Mouse (Mus musculus) urinary bladder, postnatal 25 days (tissue): ENCODE results near the gene Odaph.
"Not testable (repeated sequence)": the region's sequence is repeated elsewhere in the genome, so short reads cannot be mapped to it uniquely, and the experiment has no call there.

ENCODE experiments used
- DNase-seq: peaks from one replicate; pipeline ENCODE4 v3.0.0; 2022; ENCODE audit warnings: low spot score

The Odaph gene

DNA sequence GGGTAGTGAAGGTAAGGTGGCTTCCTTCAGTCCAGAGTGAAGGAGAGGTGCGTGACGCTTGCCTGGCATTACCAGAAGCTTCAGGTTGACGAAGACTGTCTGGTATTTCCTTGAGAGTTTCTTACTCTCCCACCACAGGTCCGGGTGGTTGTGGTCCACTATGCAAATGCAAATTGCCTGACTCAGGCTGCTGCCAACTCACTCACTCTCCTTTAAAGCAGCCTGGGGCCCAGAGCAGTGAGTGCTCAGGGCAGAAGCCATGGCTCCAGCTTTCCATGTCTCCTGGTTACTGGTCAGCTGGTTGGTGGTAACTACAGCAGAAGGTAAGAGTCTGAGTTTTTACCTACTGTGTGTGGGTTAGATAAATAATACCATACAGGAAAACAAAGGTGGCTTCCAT is at the start of gene Odaph:
Gene Odaph, plus strand, starts transcription at position 240 of the 400 bp plus-strand sequence.
- no peak for DNase-seq

- not testable (repeated sequence) for DNase-seq
Measured at GRCm38 (mm10) chr5:91945609-91946008, 41.7 kb upstream of the Odaph start.

GRCm38 (mm10) chr5:91947008-91947407 is 40.3 kb upstream of the Odaph start:
- no peak for DNase-seq

DNA sequence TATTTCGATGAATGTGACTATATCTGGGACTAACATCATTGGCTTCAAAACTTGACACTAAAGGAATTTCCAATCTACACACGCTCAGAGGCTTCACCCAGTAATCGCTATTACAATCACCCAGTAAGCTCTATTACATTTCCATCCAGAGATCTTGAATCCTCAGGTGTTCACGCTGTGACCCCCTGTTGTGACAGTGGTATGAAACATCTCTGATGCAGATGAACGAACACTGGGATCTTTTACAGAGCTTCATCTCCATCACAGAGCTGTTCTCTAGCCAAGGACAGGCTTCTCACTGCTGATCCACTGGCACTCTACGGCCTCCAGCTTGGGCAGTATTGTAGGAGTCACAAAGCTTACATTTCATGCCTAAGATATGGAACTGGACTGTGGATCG is 37.8 kb upstream of the Odaph start:
- no peak for DNase-seq

DNA sequence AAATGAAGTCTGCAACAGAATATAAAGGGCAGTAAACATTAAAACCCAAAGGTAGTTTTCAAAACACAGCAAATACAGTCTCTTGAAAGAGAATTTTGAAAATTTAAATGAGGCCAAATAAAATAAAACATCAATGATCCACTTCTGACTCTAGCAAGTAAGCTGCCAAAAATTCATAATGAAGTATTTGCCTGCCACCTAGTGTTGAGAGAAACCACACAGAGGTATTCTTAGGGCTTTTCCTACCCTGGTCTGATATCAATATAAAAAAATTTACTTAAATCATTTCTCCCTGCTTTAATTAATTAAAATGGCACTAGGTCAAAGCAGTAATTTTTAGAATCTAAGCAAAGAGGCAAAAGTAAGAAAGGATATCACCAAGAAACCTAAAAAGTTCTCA is 35.9 kb upstream of the Odaph start:
- no peak for DNase-seq

DNA sequence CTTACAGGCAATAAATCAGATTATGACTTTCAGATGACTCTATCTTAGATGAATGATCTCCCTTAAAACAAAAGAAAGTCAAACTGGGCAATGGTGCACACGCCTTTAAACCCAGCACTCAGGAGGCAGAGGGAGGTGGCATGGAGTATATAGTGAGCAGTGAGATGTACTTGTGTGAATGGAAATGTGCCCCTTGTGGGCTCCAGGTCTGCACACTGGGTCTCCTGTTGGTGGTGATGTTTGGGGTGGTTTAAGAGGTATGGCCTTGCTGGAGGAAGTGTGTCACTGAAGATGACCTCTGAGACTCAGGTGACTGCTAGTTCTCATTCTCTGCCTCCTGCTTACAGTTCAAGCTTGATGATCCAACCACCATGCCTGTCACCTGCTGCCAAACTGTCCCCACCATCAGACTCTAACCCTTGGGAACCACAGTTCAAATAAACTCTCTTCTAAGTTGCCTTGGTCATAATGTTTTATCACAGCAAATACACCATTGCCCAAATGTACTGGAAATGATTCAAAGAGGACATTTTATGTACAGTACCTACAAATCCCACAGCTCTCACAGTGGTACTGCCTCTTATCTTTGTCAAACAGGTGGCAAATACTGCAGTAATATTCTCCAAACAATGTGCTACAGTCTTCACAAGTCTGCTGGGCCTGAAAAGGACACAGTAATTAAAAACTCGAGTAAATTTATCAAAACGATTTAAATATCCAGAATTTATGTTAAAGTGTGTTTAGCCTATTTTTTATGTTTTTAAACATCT is 30.1 kb upstream of the Odaph start:
- no peak for DNase-seq

- DNase-seq: no peak
Measured at GRCm38 (mm10) chr5:91959096-91959495, 28.2 kb upstream of the Odaph start.

- no peak for DNase-seq
Measured at GRCm38 (mm10) chr5:91959986-91960385, 27.3 kb upstream of the Odaph start.

GRCm38 (mm10) chr5:91960606-91961254 is 26.5 kb upstream of the Odaph start:
- DNase-seq: no peak

DNA sequence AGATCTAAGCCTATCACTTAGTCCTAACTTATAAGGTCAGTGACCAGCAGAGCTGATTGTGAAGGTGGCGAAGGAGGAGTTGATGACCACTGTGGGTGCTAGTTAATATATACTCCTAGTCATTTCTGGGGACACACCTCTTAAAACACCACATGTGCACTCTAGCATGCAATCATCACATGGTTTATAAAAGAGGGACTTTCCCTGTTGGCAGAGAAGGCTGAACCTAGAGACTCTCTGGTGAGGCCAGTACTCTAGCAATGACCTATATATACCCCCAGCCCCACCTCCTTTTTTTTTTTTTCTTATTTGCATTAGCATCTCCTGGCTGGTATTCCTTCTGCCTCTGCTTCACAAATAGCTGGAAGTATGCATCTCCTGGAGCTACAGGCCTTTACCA is 25.9 kb upstream of the Odaph start:
- DNase-seq: no peak

DNA sequence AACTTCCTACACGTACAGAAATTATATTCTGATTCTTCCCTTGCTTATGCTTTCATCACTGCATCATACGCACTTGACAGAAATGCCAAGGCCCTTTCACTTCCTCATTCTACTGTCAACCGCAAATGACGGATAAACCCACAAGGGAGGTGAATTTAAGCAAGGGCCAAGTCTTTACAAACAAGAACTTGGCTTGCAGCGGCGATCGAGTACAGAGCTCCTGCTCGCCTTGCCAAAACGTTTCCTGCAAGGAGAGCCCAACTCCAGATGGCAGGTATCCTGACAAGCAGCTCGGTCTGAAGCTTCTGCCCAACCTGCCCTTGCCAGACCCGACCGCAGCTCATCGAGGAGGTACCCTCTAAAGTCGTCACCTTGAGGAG is 25.0 kb upstream of the Odaph start:
- no peak for DNase-seq

GRCm38 (mm10) chr5:91962639-91963440 is 24.4 kb upstream of the Odaph start, which contains the start of gene Rchy1:
Gene Rchy1, minus strand, starts transcription at chr5:91963068.
- DNase-seq: peak; percentile 93

- DNase-seq: no peak
Measured at GRCm38 (mm10) chr5:91972046-91972445, 15.2 kb upstream of the Odaph start.

- DNase-seq: no peak
Measured at GRCm38 (mm10) chr5:91974002-91974401, 13.3 kb upstream of the Odaph start.

- DNase-seq: no peak
Measured at GRCm38 (mm10) chr5:91975758-91976157, 11.5 kb upstream of the Odaph start.

DNA sequence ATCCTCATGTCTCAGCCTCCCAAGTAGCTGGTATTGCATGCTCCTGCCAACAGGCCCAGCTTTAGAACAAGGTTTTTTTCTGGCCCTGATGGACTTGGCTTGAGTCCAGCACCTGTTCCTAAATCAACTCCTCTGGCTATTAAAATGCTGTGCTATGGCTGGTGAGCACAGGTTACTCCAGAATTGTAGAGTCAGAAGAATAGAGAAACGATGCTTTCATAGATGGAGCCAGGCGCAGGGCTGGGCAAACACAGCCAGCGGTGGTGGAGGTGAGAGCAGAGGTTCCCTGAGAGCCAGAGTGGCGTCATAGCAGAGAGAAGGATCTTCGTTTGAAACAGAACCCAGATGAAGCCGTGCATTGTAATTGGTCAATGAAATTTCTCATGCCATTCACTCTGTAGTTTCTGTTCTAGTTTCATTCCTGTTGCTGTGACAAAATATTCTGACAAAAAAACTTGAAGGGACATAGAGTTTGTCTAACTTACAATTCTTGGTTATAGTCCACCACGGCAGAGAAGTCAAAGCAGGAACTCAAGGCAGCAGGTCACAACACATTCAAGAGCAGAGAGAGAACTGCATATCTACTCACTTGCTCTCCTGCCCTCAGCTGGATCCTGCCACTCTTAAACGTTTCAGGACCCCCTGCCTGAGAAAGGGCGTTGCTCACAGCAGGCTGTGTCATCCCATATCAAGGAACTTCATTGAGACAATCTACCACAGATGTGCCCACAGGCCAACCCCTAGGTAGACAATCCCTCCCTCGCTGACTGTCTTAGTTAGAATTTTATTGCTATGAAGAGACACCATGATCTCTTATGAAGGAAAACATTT is 10.5 kb upstream of the Odaph start:
- DNase-seq: no peak

- no peak for DNase-seq
Measured at GRCm38 (mm10) chr5:91977397-91977770, 9.9 kb upstream of the Odaph start.

DNA sequence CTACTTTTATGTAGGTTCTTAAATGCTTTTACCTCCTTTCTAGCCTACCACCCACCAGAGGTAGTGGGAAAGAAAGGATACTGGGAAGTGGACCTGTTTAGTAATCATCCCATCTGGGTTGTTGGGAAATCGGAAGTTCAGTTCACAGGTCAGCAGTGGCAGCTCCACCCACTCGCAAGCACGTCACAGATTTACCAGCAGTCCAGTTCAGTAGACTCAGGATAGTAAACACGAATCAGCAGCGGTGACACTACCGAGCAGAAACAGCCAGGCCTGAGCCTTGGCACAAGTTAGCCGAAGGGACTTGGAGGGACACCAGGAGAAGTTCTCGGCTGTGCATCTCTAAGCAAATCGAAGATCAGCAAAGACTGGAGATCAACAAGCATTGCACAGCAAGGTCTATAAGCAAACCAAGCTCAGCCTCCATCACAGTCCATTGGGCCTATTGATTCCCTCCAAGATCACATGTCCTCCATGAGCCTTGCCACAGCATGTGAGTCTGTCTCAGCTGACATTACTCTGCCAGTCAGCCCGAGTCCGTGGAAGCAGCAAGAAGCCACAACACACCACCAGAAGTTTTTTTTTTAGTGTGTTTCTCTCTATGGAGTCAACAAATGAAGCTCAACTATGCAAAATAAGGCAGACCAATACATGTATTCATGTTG is 6.0 kb upstream of the Odaph start:
- no peak for DNase-seq

GRCm38 (mm10) chr5:91983490-91983889 is 3.8 kb upstream of the Odaph start:
- DNase-seq: no peak

DNA sequence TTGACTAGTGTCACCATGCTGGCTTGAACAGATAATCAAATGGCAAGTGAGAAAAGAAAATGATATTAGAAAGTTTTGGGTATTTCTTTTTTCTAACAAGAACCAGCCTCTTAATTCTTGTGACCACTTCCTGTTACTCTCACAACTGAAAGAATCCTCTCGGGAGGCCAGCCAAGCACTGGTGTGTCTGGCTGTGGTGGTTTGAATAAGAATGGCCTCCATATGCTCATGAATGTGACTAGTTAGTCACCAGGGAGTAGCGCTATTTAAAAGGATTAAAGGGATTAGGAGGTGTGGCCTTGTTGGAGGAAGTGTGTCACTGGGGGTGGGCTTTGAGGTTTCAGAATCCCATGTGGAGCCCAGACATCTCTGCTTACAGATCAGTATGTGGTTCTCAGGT is 1.6 kb upstream of the Odaph start:
- no peak for DNase-seq

DNA sequence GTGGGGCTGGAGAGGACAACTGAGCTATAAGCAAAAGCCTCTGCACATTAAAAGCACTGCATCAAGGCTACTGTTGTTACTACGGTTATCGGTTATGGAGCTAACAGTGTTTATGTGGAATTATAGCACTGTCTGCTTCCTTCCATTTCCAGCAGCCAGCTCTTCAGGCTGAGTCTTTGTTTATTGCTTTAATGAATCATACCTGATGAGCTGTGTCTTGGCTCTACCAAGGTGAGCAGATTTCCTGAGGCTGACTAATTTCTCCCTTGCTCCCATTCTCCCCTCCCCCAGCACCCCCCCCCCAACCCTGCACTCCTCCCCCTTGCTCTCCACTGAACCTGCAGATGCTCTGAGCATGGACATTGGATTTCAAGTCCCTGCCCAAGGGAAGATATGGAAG is 524 bp downstream of the Odaph start:
- no peak for DNase-seq
